Mouse (Mus musculus) embryonic fibroblast, embryonic 13.5 days (primary cell): Measurements from ENCODE around the gene Phkb.

Experiments used
- CTCF ChIP-seq: IDR thresholded peaks from 2 replicates; pipeline ENCODE4 v1.5.1; 2011; ENCODE audit warnings: mild to moderate bottlenecking, control low read depth, low read length, moderate library complexity, borderline replicate concordance; ENCODE audit not compliant: insufficient read depth
- POLR2A ChIP-seq: IDR thresholded peaks from 2 replicates; pipeline ENCODE4 v1.6.1; 2011; ENCODE audit warnings: low read depth, mild to moderate bottlenecking, control low read depth, low read length, moderate library complexity

DNA sequence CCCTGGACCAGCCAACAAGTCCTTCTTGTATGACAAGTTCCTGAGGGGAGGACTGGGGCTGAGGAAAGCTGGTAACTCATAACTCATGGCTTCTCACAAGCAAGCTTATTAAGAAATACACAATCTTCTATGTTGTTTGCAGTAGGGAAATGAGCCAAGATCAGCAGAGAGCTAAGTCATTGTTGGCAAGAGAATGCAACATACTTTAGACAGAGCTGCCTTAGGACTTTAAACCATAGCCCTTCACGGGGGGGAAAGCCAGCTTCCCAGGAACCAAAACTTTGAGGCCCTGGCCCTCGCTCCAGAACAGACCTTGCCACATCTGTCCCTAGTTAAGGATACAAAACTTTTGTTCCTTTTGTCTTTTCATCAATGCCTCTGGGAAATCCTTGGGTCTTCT is 30.9 kb downstream of the Phkb start:
- TF ChIP-seq CTCF (no peak), POLR2A (no peak)
